Mouse (Mus musculus) heart, adult 2 months (tissue): Measurements from ENCODE around the gene Elf5.

Source experiments
- CTCF ChIP-seq: fragments of 200-600 bp; IDR thresholded peaks from 2 replicates; pipeline ENCODE4 v1.8.1; 2022; ENCODE audit warnings: antibody characterized with exemption, mild to moderate bottlenecking, moderate library complexity
- EP300 ChIP-seq: fragments of 200-500 bp; IDR thresholded peaks from 2 replicates; pipeline ENCODE4 v1.6.1; 2011; ENCODE audit warnings: low read depth, low read length, control low read depth; ENCODE audit not compliant: insufficient read depth

DNA sequence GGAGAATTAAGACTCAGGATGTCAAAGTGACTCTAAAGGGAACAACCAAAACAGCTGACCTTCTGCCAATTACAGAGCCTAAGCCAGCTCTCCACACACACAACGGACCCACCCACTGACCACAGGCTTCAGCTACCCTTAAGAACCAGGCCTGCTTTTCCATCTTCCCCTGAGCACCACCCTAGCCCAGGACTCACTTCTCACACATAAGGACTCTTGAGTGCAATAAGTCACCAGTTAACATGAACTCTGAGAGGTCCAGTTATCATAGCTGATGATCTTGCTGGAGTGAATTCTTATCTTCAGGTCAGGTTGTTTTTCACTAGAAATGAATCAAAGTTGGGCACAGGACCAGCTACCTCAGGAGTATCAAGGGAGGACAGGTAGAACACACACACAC is 23.6 kb upstream of the Elf5 start:
- TF ChIP-seq EP300: no peak
- no peak for TF ChIP-seq CTCF
